Mouse (Mus musculus): ENCODE results near the gene Igsf3.

The Igsf3 gene

DNA sequence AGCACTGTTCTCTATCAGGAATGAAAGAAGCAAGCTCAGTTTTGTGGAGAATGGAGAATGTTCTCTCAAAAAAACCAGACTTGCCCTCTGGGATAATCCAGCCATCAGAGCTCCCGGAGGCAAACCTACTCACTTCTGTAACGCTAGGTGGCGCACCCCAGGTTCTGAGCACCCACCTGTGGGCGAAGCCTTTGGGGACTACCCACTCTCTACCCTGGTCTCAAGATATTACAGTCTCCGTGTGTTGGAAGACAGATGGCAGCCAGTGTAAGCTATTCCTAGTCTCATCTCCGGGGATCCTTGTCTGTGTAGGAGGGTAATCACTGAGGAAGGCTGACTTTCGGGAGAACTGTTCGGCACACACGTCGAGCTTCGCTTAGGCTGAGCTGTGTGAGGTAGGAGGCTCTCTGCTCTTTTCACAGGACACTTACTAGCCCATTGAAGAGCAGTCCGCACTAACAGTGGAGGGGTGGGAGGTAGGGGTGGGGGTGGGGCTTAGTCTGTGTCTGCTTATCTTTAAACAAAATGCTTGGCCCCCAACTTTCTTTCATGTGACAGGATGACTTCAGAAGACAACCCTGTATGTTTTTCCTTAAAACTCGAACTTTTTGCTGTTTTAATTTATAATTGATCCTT lies 4.4 kb upstream of the Igsf3 start:
- peak; percentile 69 to 81 for DNase-seq

DNA sequence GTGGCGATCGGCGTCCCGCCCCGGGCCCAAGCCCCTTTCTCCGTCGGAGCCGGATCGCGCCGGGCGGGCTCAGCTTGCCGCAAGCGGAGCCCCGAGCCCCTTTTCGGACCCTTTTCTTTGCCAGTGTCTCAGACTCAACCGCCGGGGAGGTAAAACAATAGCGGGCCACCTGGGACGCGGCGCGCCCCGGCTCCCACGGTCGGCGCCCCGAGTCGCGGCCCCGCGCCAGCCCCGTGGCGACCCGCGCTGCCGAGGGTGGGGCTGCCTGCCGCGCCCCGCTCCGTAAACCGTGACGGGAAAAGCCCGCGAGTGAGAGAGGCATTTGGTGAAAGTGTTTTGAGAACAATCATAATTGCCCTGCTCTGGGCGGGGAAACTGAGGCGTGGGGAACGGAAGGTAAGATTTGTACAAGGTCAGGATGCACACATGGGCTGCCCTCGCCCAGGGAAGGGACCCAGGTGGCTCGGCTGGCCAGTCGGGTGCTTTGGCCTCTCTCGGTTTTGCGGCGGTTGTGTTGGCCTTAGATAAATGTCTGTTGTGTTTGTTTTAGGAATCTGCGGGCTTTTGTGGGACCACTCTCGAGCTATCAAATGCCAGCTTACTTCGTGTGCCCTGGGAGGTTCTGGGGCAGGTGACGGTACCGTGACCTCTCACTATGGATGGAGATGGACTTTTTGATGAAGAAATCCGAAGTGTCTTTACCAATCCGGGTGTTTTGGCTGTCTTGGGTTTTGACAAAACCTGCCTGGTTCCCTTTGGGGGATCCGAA lies 557 bp downstream of the Igsf3 start:
- DNase-seq, result peak; percentile 36 to 43

DNA sequence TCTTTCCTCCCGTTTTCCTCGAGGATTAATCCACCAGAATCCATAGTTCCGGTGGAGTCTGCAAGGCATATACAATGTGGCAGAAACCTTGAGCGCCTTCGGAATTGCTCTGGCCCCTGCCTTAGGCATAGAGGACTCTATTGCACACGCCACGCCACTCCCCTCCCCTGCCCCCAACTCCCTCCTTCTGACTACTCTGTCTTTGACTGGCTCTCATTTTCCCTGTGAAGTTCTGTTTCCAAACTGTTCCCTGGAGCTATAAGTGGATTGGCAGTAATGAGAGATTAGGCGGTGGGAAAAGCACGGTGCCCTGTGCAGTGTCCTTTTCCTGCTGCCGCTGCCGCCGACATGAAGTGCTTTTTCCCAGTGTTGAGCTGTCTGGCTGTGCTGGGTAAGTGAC lies 1.2 kb downstream of the Igsf3 start:
- DNase-seq, result peak in 1 of 2 experiments; percentile 35

DNA sequence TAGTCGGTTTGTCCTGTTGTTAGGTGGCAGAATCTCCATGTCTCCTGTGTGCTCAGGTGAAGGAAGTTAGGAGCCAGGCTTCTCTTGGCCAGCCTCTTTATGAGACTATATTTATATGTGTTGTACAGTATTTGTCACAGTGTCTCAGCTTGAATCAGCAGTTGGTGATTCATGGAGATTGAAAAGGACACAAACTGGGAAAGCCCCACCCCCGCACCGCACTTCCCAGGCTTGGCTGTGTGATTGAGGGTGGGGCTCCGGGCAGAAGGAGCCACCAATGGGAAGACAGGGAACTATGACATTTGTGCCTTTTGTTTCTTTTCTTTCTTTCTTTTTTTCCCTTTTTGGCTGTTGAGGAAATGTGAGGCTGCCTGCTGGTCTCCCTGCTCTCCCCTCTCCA lies 2.9 kb downstream of the Igsf3 start:
- DNase-seq, result peak in 1 of 2 experiments; percentile 58

DNA sequence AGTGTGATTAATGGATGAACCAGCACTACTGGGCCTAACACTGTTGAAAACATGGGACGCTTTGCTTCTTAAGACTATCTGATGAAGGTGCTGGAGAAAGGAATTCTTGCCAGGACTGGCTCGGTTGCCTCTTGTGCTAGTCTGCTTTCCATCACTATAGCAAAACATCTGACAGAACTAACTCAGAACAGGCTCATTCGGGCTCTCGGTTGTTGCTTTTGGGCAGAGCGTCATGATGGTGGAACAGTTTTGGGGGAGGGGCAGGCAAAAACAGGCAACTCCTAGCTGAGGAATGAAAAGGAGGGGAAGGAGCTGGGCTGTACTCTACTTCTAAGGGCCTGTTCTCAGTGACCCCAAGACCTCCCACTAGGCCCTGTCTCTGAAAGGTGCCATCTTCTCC lies 4.8 kb downstream of the Igsf3 start:
- DNase-seq, result no peak

DNA sequence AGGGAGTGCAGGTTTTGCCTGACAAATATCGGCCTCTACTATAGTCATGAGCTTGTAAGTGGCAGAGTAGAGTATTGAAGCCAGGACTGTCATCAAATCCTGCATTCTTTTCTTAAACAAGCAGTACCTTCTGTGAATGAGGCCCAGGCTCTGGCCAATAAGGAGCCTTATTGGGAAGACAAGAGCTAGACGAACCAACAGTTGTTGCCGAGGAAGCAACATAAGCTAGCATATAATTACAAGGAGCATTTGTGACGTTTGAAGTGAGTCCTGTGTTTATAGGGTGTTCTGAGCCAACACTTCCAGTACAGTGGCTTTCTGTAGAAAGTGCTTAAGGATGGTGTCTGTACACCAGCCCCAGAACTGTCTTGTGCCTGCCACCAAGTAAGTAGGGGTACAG lies 5.9 kb downstream of the Igsf3 start:
- DNase-seq, result no peak

DNA sequence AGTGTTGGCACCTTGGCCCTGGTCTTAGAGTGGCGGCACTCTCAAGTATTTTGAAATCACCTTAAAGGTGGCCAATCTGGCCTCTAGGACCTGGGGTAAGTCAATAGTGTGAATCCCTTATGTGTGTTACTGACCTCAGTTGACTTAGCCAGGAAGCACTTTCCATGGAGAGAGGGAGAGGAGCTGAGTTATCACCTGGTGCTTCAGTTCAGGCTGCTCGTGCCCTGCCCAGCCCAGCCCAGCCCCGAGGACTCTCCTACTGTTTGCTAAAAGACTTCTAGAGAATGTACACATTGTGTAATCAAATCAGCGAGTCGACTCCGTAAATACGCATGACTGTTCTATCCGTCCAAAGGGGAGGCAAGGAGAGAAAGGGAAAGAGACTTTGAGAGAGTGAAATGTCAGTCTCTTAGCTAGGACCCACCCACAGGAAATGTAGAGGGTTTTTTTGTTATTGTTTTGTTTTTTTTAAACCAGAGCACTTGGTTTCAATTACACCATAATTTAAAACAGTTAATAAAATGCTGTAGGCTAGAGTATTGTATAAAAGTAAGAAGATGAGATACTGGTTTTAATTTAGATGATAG lies 9.6 kb downstream of the Igsf3 start:
- DNase-seq, result no peak

DNA sequence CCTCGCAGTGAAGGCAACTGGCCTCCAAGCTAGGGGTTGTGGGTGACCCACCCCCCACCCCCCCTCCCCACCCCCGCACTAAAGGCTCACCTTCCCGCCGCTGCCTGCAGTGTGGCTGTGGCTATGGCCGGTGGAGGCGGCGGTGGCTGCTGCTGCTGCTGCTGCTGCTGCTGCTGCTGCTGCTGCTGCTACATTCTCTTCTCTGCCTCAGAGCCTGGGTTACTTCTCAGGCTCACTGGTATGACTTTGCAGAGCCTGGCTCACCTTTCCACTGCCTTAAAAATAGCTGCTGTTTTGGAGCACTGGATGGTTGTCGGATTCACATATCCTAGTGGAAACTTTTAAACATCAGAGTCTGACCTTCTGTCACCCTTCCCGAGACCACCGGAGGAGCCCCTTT lies 11.0 kb downstream of the Igsf3 start:
- DNase-seq, result no peak

DNA sequence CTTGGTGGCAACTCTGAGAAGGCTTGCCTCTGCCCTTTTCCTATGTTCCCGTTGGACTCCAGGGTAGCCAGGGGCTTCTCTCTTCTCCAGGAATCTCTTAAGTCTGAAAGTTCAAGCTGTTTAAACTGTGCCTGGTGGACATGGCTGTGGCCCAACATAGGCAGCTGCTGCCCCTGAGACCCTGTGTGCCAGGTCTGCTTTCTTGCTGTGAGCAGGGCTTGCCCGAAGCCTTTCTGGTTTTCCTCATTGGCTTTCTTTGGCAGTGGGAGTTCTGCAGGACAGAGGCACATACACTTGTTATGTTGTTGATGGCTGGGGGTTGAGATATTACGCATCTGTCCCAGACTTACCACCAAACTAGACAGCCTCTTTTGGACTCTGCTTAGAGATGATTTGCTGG lies 12.7 kb downstream of the Igsf3 start:
- DNase-seq, result no peak

DNA sequence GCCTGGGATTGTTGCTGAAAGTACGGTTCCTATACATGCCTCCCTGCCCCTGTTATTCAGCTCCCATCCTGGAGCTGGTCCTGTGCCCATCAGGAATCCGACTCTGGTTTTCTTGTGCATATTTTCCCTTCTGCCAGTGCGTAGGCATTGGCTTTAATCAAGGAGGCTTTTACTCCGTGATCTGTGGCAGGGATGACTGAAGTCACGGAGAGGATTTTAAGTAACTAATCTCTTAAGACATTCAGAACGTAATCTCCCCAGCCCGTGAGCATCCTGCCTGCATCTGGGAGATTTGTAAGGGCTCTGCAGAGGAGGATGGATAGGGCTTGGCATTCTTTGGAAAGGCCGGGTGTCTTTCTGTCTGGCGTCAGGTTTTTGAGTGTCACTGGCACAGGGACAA lies 13.6 kb downstream of the Igsf3 start:
- no peak for DNase-seq

DNA sequence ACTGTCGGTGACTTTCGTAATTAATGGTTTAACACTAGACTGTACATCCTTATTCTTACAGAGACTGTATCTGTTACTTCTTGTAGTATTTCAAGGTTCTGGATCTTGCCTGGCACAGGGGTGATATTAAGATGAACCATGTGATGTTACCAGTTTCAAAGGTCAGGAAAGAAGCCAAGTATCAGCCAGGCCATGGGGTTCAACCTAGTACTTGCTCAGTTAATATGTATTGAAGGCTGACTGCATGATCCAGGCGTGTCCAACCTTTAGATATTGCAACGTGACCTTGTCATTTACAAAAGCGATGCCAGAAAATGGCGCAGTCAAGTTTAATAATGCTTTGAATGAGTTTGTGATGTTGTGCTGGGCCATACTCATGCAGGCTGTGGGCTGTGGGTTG lies 15.1 kb downstream of the Igsf3 start:
- no peak for DNase-seq

DNA sequence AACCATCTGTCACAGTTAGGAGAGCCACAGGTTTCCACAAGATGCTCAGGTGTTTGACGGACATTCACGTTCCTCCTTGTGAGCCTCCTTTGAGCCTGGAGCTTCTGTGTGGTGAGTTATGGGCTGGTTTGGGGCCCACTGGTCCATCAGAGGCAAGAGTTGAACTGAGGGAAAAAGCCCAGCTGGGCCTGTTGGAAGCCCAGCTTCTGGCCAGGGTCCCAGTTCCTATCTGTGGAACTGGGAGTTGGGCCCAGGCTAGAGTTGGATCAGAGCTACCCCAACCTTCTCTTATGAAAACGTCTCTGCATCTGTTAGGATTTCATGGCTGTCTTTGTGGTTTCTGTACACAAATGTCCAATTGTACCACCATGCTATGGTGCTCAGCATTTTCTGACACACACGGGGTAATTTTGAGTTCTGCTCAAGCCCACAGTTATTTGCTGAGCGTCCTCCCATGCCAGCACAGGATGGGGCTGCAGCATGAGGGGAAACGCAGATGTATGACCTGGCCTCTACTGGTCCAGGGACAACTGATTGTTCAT lies 16.3 kb downstream of the Igsf3 start:
- DNase-seq, result peak; percentile 53 to 72

DNA sequence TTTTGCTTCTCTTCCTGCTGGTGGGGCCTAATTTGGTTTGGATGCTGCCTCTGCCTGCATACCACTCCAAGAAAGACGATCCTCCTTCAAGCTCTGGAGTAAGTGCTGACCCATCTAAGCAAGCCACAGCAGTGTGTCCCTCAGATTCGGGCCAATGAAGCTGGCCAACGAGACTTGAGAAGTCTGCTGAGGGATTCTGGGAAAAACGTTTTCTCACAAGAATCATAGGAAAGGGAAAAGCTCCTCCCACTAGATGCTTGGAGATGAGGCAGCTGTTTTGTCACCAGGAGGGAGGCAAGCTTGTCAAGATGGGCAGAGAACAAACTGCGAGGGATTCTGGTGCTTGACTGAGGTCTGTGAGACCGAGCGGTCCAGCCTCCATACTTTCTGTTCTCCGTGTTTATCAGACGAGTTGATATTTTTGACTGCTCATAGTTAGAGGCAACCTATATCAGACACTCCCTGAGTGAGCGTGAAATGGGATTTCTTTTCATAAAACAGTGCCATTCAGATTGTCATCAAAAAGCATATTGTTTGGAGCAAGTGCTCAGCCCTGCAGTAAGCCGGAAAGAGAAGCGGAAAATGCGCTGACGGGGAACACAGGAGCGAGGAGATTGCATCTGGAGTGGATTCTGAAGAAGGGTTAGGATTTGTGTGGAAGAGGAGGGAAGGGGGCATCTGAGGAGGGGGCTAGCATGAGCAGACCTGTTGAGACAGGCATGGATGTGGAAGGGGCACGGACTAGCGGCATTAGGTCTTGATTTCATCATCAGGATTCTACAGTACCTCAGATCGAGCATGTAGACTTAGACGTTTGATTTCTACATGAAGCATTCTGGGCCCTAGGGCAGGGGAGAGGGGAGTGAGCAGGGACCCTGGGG lies 17.0 kb downstream of the Igsf3 start:
- no peak for DNase-seq

DNA sequence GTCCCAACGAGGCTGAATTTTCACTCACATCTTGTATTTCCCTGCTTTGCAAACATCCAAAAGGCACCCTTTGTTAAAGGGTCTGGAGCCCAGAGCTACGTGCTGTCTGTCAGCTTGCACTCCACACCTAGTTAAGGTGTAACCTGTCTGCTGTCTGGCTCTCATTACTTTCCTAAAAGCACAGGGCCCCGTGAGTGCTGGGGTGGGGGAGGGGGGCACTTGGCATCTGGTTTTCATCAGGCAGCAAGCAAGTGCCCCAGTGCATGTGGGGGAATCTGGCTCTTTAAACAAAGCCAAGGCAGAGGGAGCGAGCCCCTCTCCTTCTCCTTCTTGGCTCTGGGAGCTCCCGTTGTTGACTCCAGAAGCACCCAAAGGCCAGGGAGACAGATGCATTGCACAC lies 18.5 kb downstream of the Igsf3 start:
- DNase-seq, result no peak

DNA sequence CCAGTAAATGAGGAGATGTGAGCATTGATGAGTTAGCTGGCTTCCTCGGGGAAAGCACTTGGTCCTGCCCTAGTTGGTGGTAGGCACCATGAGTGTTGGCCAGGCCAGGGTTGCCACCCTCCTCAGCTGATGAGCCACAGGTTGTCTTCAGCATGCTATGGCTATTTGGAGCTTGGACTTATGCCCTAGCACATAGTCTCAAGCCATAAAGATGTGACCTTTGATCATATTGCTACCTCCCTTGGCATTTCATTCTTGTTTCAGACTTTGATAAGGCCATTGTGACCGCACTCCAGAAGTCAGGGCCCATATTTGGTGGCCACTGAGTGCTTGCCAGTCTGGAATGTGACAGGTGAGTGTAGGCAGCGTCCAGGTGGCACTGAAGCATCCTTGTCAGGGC lies 19.2 kb downstream of the Igsf3 start:
- no peak for DNase-seq

DNA sequence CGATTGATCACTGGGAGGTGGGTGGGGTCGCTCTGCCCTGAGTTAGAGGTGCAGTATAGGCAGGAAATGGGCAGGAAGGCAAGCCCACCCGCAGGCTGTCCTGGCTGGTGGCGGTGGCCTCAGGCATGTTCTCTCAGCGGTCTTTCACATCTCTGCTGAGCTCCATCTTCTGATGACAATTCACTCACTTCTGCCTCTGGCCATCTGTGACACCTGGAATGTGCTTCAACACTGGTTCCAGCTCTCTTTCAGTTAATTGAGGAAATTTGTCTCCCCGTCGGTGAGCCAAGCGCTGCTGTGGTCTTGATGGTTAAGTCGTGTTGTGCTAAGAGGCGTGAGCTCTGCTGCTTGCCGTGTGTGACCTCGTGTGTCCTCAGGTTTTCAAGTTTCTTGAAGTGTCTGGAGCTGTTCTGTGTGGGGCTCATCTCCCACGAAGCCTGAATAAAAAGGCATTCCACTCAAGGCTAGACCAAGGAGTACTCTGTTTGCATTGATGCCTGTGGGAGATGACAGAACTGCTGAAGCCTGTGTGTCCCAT lies 19.9 kb downstream of the Igsf3 start:
- DNase-seq, result no peak

DNA sequence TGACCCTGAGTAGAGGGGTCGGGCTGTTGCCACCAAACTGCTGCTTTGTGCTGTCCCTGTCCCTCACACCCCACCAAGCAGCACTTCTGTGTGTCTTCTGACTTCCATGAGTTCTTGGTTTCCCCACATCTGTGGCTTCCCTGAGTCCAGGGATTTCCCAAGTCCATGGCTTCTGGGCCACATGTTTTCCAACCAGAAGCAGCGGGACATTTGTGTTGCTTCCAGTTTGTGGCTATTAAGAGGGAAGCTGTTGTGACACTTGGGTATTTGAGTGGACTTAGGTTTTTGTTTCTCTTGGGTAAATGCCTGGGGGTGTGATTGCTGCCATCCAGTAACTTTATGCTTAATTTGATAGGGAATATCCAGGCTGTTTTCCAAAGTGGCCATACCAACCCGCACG lies 20.5 kb downstream of the Igsf3 start:
- DNase-seq, result no peak

DNA sequence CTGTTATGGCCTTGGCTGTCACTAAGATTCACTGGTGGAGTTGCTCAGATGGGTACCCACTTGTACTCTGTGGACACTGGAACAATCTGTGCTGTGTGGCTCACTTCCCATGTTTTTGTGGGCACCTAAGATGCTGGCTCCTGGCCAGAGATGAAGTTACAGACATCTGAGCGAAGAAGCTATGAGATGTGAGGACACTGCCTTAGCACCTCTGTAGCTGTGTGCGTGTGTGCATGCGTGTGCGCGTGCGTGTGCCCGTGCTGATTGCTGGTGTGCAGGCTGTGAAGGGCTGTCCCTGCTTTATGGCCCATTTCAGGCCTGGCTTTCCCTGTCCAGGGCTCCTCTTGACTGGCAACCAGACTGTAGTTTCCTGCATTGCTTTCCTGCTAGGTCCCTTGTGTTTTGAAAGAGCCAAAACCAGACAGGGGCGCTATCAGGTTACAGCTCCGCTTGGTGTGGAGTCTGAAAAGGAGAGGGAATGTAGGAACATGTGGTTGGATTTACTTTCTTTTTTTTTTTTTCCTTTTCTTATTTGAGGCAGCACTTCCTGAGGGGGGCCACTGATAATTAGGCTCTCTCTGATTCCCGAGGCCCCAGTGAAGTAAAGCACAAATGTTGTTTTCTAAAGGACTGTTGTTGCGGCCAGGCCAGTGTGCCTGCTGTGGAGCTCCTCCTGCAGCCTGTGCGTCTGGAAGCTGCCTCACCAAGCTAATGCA lies 21.3 kb downstream of the Igsf3 start:
- peak in 1 of 2 experiments; percentile 33 for DNase-seq

DNA sequence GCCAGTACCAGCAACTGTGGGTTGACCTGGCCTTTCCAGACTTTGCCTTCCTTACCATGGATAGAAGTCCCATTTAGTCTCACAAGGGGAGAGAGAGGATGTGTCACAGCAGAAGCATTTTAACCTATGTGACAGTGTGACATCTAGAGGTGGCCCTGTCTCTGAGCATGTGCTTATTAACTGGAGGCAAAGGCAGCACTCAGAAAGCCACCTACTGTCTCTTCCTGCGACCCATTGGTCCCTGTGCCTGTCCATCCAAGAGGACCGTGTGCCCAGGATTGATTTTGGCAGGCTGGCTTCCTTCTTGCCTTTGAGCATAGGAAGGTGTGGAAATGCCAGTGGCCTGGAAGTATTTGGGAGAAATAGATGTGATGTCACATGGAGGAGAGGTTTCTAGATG lies 22.0 kb downstream of the Igsf3 start:
- peak in 1 of 2 experiments; percentile 51 for DNase-seq

DNA sequence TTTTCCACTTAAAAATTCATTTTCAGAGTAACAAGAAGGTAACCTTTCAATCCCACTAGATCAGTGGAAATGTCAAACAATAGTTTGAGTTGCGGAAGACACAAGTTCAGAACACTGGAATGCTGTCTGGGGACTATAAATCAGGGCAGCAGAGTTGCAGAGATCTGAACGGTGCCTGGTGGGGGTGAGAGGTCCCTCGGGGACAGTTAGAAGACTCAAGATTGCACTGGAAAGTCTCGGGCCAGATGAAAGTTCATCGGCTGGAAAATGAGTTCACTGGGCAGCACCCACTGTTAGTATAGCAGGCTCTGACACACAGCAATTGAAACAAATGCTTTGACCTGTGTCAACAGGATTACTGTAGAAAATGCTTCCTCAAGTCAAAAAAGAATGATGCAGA lies 24.6 kb downstream of the Igsf3 start:
- no peak for DNase-seq

DNA sequence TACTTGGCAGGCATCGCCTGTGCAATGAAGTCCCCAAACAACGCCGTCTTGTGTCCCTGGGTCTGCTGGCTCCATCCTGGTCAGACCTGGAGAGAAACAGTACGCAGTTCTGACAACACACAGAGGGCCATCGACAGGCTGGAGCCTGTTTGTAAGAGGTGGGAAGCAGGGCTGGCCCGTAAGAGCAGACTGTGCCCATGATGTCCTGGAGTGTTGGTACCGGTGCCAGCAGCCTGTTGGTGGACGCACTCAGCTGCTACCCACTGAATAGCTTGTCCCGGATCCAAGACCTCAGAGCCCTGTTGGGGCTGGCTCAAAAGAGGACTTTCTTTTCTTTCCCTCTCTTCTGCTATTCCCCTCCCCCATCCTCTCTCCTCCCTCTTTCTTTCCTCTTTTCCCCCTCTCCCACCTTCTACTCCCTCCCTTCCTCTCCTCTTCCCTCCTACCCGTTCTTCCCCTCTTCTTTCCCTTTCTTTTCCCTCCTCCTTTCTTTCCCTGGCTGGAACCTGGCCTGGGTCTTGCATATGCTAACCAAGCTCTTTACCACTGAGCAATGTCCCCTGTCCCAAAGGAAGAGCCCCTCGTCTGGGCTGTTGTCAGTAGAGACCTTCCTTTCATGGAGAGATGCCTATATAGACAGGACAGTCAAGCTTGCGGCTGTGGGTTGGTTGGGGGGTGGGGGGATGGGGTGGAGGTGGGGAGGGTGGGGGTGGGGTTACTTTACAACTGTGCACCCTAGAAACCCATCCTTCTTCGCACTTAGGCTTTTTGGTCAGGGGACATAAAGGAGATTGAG lies 27.9 kb downstream of the Igsf3 start:
- DNase-seq, result peak; percentile 75 to 83

Measured in cerebellum, postnatal 25 days (tissue).